Mouse (Mus musculus) lung, adult 2 months (tissue): ENCODE measurements around the gene Crabp2.

Experiments used
- CTCF ChIP-seq: fragments of 200-500 bp; IDR thresholded peaks from 2 replicates; pipeline ENCODE4 v1.5.1; 2011; ENCODE audit warnings: mild to moderate bottlenecking, low read length, control low read depth; ENCODE audit not compliant: insufficient read depth
- POLR2A ChIP-seq: fragments of 200-500 bp; IDR thresholded peaks from 2 replicates; pipeline ENCODE4 v1.6.1; 2011; ENCODE audit warnings: low read depth, mild to moderate bottlenecking, control low read depth, low read length, borderline replicate concordance; ENCODE audit errors: extremely low read depth

- TF ChIP-seq POLR2A (0 out of 2 replicates have a peak, but pooled peaks have one; percentile 12), CTCF (no peak)
These were observed 23.8 kb downstream of the Crabp2 start for GRCm38 (mm10) chr3:87972203-87972664.
